ENCODE assay signal across 8 mouse cellular contexts in the genomic region with DNA sequence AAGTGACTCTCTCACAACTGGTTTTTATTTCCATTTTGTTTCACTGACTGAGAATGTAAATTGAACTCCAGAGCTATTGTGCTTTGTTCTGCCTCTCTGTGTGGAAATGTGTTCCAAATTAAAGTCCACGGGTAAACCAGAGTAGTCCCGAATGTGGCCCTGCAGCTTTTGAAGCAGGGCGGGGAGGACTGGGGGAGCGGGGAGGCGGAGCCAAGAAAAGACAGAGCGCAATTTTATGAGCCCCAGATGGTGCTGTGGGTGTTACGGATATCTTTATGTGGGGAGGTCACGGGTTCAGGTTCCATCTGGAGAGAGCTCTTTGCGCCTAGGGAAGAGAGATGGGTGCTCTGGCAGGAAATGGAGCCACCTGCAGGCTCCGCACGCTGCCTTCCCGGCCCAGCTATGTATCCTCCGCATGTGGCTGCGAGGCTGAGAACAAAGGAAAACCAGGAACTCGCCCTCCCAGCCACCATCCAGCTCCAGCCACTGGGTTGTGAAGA. TPM values are rescaled to one million over a fixed set of nuclear protein-coding genes. Genes with fewer than 3 reads are reported as not detected.
A peak's percentile ranks its signal among the peaks of the same experiment; 100 is the strongest.
DNase-seq lines count a peak whose midpoint lies in the region; ATAC-seq lines count a peak whose summit lies in the region.

No protein-coding gene starts in this region.

- H3K4me3 ChIP-seq in embryonic facial prominence, embryonic 13.5 days, result peak overlapping the region; percentile 28
- H3K4me3 ChIP-seq in heart, embryonic 15.5 days, result peak overlapping the region; percentile 44
- no peak overlapping the region; the same call in 1 of the 2 replicates for H3K4me3 ChIP-seq in liver, embryonic 12.5 days

- H3K4me1 ChIP-seq in embryonic facial prominence, embryonic 13.5 days, result peaks cover 39% of the 10 kb centered on the region
- peaks cover 11% of the 10 kb centered on the region for H3K4me1 ChIP-seq in heart, embryonic 15.5 days (replicated peaks)
- no peaks in the 10 kb centered on the region for H3K4me1 ChIP-seq in liver, embryonic 12.5 days

- H3K9ac ChIP-seq in embryonic facial prominence, embryonic 13.5 days, result peak overlapping the region; percentile 55; the same call in 1 of the 2 replicates
- H3K9ac ChIP-seq in heart, embryonic 15.5 days, result peak overlapping the region; percentile 24; the same call in 1 of the 2 replicates
- H3K9ac ChIP-seq in liver, embryonic 12.5 days, result no peak overlapping the region

- under 1% methylated on average over 15 of the region's 15 CpGs for WGBS in embryonic facial prominence, embryonic 13.5 days
- 6% methylated on average over 15 of the region's 15 CpGs for WGBS in heart, embryonic 15.5 days
- 6% methylated on average over 15 of the region's 15 CpGs for WGBS in liver, embryonic 12.5 days (ENCODE audit: insufficient replicate concordance)

- H3K4me2 ChIP-seq in embryonic facial prominence, embryonic 13.5 days, result peak overlapping the region; percentile 59
- H3K4me2 ChIP-seq in heart, embryonic 15.5 days, result peak overlapping the region; percentile 68
- peak overlapping the region; percentile 39 for H3K4me2 ChIP-seq in liver, embryonic 12.5 days

- no peaks in the 10 kb centered on the region for H3K9me3 ChIP-seq in embryonic facial prominence, embryonic 13.5 days
- no peaks in the 10 kb centered on the region for H3K9me3 ChIP-seq in heart, embryonic 15.5 days (replicated peaks)
- no peaks in the 10 kb centered on the region for H3K9me3 ChIP-seq in liver, embryonic 12.5 days (replicated peaks)

- peak overlapping the region; percentile 98 for H3K27ac ChIP-seq in embryonic facial prominence, embryonic 13.5 days
- peak overlapping the region; percentile 10; the same call in 1 of the 2 replicates for H3K27ac ChIP-seq in heart, embryonic 15.5 days
- H3K27ac ChIP-seq in liver, embryonic 12.5 days, result no peak overlapping the region

- peak; percentile 92 for ATAC-seq in embryonic facial prominence, embryonic 13.5 days (ENCODE audit: insufficient number of reproducible peaks, insufficient read depth, low FRiP score, low TSS enrichment, low read depth)
- peak; percentile 58; the same call in 1 of the 2 replicates for ATAC-seq in heart, embryonic 15.5 days (replicated peaks; ENCODE audit: insufficient number of reproducible peaks, insufficient read depth, low FRiP score, low read depth)
- ATAC-seq in liver, embryonic 12.5 days, result no peak

- 0 out of 2 replicates have a peak, but pooled peaks cover 3% of the 10 kb centered on the region for H3K27me3 ChIP-seq in embryonic facial prominence, embryonic 13.5 days
- H3K27me3 ChIP-seq in heart, embryonic 15.5 days, result no peaks in the 10 kb centered on the region
- H3K27me3 ChIP-seq in liver, embryonic 12.5 days (replicated peaks), result peaks cover 22% of the 10 kb centered on the region

- no peaks in the 10 kb centered on the region for H3K36me3 ChIP-seq in embryonic facial prominence, embryonic 13.5 days
- H3K36me3 ChIP-seq in heart, embryonic 15.5 days, result no peaks in the 10 kb centered on the region
- no peaks in the 10 kb centered on the region for H3K36me3 ChIP-seq in liver, embryonic 12.5 days

- DNase-seq in adrenal gland, postnatal 10 days, result peak; percentile 40
- DNase-seq in kidney, postnatal 25 days, result peak; percentile 24 to 35
- peak; percentile 21 for DNase-seq in ovary, postnatal 10 days (ENCODE audit: low spot score)
- peak; percentile 10 for DNase-seq in urinary bladder, postnatal 25 days (ENCODE audit: low spot score)
- no peak for DNase-seq in spleen, postnatal 10 days (ENCODE audit: low spot score in 2 of 2)

RNA-seq across cellular contexts. Expression of a gene that starts 23.8 kb away (rescaled TPM):
- total RNA-seq in adrenal gland, postnatal 10 days (2021), result 1 to 10 TPM; 6.7 to 8.5 TPM
- polyA plus RNA-seq in embryonic facial prominence, embryonic 13.5 days (2015; fragmentation: Nextera tagmentation; extraction: Ambion mirVana), result 25.8 and 27.4 TPM in 2 replicates
- 14.4 and 18.4 TPM in 2 replicates for polyA plus RNA-seq in heart, embryonic 15.5 days (2015; fragmentation: Nextera tagmentation; extraction: Ambion mirVana)
- polyA plus RNA-seq in liver, embryonic 12.5 days (2016; fragmentation: Nextera tagmentation; extraction: Ambion mirVana), result 1.5 TPM in 2 replicates

Comparison
In these comparisons a context has a peak if more than half of its experiments do, and no peak if none do; other contexts are left out.
1. DNase-seq: peak in adrenal gland, postnatal 10 days (single experiment), kidney, postnatal 25 days (2 of 2), ovary, postnatal 10 days (single experiment) and urinary bladder, postnatal 25 days (single experiment); none in spleen, postnatal 10 days (0 of 2).
2. Peak in every context shown above with its lines, with median percentiles within 50 percentile points of each other: H3K4me2 ChIP-seq.